Comparison of ENCODE assay signal across 8 mouse cellular contexts in the genomic region with DNA sequence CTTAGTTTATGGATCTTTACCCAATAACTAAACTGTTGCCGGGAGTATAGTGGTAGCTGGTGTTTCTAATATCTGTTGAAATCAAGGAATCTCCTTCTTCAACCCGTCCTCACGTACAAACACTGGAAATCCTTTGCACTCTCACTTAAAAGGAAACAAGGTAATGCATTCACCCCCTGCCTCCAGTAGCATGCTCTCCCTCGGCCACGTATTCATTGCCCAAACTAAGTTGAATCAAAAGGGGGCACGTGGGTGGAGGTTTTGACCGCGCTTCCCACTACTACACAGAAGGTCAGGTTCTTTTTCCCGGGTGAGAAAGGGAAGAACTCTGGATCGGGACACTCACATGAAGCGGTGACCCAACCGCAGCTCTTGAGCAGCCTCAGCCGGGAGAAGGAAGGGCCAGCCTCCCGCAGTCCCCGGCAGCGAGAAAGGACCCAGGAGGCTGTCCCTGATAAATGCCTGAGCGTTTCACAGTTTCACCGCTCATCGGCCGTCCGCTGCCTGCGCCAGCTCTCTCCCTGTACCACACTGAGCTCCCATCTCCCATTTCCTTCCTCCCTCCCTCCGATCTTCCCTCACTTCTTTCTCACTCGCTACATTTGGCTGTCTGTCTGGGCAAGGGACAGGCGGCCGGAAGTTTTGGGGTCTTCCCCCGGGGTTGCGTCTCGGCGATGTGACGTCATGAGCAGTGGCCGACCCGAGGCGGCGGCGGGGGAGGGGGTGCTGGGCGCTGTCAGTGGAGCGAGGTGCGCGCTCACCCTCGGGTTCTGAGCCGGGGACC. TPM values are rescaled to one million over a fixed set of nuclear protein-coding genes. Genes with fewer than 3 reads are reported as not detected.
DNase-seq lines count a peak whose midpoint lies in the region; ATAC-seq lines count a peak whose summit lies in the region.

A gene (plus strand): TSS at position 698 of the 784 bp plus-strand sequence.

- peak within 1 kb of the TSS; percentile 88 for H3K27ac ChIP-seq in hindbrain, embryonic 12.5 days

- H3K4me1 ChIP-seq in hindbrain, embryonic 12.5 days, result peaks cover 14% of the 10 kb centered on the region

- peaks cover 7% of the 10 kb centered on the region; the same call in 1 of the 2 replicates for H3K36me3 ChIP-seq in hindbrain, embryonic 12.5 days

- peak; percentile 95 for DNase-seq in NIH3T3 (ENCODE audit: low read depth)
- peak; percentile 97 for DNase-seq in cerebellum, postnatal 10 days
- DNase-seq in frontal cortex, postnatal 10 days (ENCODE audit: low spot score in 2 of 2), result peak; percentile 87 to 93
- DNase-seq in layer of hippocampus, postnatal 14 days (ENCODE audit: low spot score in 2 of 2), result peak; percentile 95 to 97
- peak; percentile 93 for DNase-seq in lung, postnatal 14 days
- DNase-seq in retina, adult 2 months (ENCODE audit: low read depth, low spot score), result peak; percentile 88
- peak; percentile 92 to 93 for DNase-seq in thymus, postnatal 36 days

- under 1% methylated on average over 41 of the region's 42 CpGs for WGBS in hindbrain, embryonic 12.5 days

- H3K4me2 ChIP-seq in hindbrain, embryonic 12.5 days (replicated peaks), result peak within 1 kb of the TSS; percentile 69

- H3K9ac ChIP-seq in hindbrain, embryonic 12.5 days, result peak within 1 kb of the TSS; percentile 81

- H3K4me3 ChIP-seq in hindbrain, embryonic 12.5 days, result peak within 1 kb of the TSS; percentile 71

- ATAC-seq in hindbrain, embryonic 12.5 days (ENCODE audit: low FRiP score), result peak; percentile 97

- H3K27me3 ChIP-seq in hindbrain, embryonic 12.5 days, result no peaks in the 10 kb centered on the region

- no peaks in the 10 kb centered on the region for H3K9me3 ChIP-seq in hindbrain, embryonic 12.5 days (replicated peaks)

RNA-seq across cellular contexts. Expression of the gene that starts here (rescaled TPM):
- 32.4 and 32.6 TPM in 2 replicates for polyA plus RNA-seq in hindbrain, embryonic 12.5 days (2016; fragmentation: Nextera tagmentation; extraction: Ambion mirVana)
- total RNA-seq in layer of hippocampus, postnatal 14 days (2021), result 10 to 100 TPM; 33.9 to 34.7 TPM

Comparison
In these comparisons a context has a peak if more than half of its experiments do, and no peak if none do; other contexts are left out.
1. Peak in every context shown above with its lines: DNase-seq, ATAC-seq, H3K4me3 ChIP-seq and H3K27ac ChIP-seq.